Mouse (Mus musculus) stomach, postnatal 0 days (tissue): ENCODE measurements around the gene Psme2b. TPM values are rescaled to one million over a fixed set of nuclear protein-coding genes. Genes with fewer than 3 reads are reported as not detected.
"Not testable (repeated sequence)": the region's sequence is repeated elsewhere in the genome, so short reads cannot be mapped to it uniquely, and the experiment has no call there.

Source experiments
- ATAC-seq: fragments of 200-750 bp; cut with Nextera tagmentation; 2 replicates; pipeline ENCODE4 v1.8.0; 2017; ENCODE audit not compliant: low FRiP score, low TSS enrichment
- DNase-seq: peaks from one replicate; pipeline ENCODE4 v3.0.0-alpha.2; 2016; ENCODE audit warnings: low spot score
- H3K27ac ChIP-seq: fragments of 300-500 bp; sonication (generic); replicated peaks from 2 replicates; pipeline ENCODE4 v1.5.1; 2014; ENCODE audit warnings: mild to moderate bottlenecking, control low read depth
- H3K27me3 ChIP-seq: fragments of 300-500 bp; sonication (generic); 2 replicates; pipeline ENCODE4 v1.6.1; 2014; ENCODE audit warnings: low read length; ENCODE audit not compliant: control insufficient read depth, insufficient read depth
- H3K36me3 ChIP-seq: fragments of 300-500 bp; sonication (generic); 2 replicates; pipeline ENCODE4 v1.6.1; 2014; ENCODE audit warnings: low read length, mixed read lengths; ENCODE audit not compliant: control insufficient read depth, insufficient read depth
- H3K4me1 ChIP-seq: fragments of 300-500 bp; sonication (generic); replicated peaks from 2 replicates; pipeline ENCODE4 v1.6.1; 2014; ENCODE audit warnings: antibody characterized with exemption; ENCODE audit not compliant: control insufficient read depth, insufficient read depth
- H3K4me2 ChIP-seq: fragments of 300-500 bp; sonication (generic); replicated peaks from 2 replicates; pipeline ENCODE4 v1.6.1; 2014; ENCODE audit warnings: low read depth, mild to moderate bottlenecking, control low read depth, moderate library complexity
- H3K4me3 ChIP-seq: fragments of 300-500 bp; sonication (generic); 2 replicates; pipeline ENCODE4 v1.5.1; 2014; ENCODE audit warnings: low read depth, low read length, control low read depth
- H3K9ac ChIP-seq: fragments of 300-500 bp; sonication (generic); 2 replicates; pipeline ENCODE4 v1.6.1; 2014; ENCODE audit warnings: mild to moderate bottlenecking, low read length, control low read depth, mixed read lengths
- H3K9me3 ChIP-seq: fragments of 300-500 bp; sonication (generic); 2 replicates; pipeline ENCODE4 v1.6.1; 2016; ENCODE audit warnings: low read length; ENCODE audit not compliant: control insufficient read depth
- WGBS: fragments of 180-500 bp; shearing (Covaris S2); extraction: QIAGEN DNeasy Blood & Tissue Kit; methylation state at CpG from one replicate; pipeline ENCODE4 v1.1.7; 2014; 5-methylcytosine and 5-hydroxymethylcytosine counted together
- polyA plus RNA-seq: library from polyadenylated mRNA; unstranded; fragments of >200 nt; fragmentation: Nextera tagmentation; extraction: Ambion mirVana; gene quantifications from 2 replicates; pipeline ENCODE4 v1.2.1, GENCODE M21; 2015

Psme2b gene
- polyA plus RNA-seq, 1 experiment from 2014 or later = 4.3 TPM

DNA sequence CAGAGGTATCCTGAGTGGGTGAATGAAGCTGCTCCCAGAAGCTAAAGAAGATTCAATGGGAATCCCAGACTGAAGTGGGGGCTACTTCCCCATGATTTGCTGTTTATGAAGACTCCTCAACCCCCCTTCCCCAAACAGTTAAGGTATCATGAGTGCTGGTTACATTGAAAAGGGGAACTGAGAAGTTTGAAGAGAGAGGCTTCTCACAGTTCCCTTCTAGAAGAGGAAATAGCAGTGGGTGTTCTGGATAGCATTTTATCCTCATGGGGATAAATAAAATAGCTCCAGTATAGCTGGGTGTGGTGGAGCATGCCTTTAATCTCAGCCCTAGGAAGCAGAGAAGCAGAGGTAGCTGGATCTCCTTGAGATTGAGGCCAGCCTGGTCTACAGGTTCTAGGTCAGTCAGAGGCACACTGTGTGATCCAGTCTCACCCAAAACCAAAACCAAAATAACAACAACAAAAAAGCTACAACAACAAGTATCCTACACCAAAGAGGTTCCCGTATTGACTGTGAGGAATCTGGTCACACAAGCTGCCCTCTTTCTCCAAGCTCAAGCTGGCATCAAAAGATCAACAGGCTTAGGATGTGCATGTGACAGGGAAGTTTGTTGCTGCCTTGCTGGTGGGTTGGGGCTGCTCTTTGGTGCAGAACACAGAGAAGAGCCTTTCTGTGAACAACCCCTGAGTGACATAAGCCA lies 32.4 kb upstream of the Psme2b start, which contains the start of gene Olfr56:
Gene Olfr56, plus strand, starts transcription at position 650 of the 700 bp plus-strand sequence.
- not testable (repeated sequence) for H3K4me3 ChIP-seq, ATAC-seq, DNase-seq, H3K4me1 ChIP-seq, H3K9me3 ChIP-seq, H3K4me2 ChIP-seq, H3K27ac ChIP-seq, H3K36me3 ChIP-seq, H3K27me3 ChIP-seq, H3K9ac ChIP-seq
- WGBS = no CpG with 5 or more reads among the region's 1 CpGs

DNA sequence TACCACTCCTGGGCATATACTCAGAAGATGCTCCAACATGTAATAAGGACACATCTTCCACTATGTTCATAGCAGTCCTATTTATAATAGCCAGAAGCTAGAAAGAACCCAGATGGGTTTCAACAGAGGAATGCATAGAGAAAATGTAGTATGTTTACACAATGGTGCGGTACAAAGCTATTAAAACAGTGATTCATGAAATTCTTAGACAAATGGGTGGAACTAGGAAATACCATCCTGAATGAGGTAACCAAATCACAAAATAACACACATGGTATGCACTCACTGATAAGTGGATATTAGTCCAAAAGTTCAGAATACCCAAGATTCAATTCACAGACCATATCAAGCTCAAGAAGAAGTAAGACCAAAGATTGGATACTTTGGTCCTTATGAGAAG lies 28.7 kb upstream of the Psme2b start:
- no CpG with 5 or more reads among the region's 1 CpGs for WGBS
- H3K9ac ChIP-seq, H3K27ac ChIP-seq, ATAC-seq, DNase-seq, H3K27me3 ChIP-seq, H3K4me1 ChIP-seq, H3K4me3 ChIP-seq, H3K9me3 ChIP-seq, H3K36me3 ChIP-seq, H3K4me2 ChIP-seq: not testable (repeated sequence)

DNA sequence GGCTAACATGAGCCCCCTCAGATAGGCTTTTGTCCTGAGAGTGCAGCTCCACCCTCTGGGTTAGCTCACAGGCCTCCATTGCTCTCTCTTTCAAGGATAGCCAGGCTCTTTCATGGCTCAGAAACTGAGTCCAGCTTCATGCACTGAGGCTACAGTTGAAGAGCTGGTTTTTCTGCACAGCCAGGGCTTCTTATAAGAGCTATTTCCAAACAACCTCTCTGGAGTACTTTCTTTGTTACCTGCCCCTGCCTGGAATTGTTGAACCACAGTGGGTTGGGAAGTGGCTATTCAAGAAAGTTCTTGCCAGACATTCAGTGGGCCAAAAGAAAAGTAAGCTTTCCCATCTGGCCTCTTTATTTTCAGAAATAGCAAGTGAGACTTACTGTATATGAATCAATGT lies 6.7 kb downstream of the Psme2b start:
- not testable (repeated sequence) for H3K9me3 ChIP-seq, DNase-seq, H3K9ac ChIP-seq, H3K27ac ChIP-seq, H3K4me3 ChIP-seq, ATAC-seq, H3K4me2 ChIP-seq, H3K27me3 ChIP-seq, H3K36me3 ChIP-seq, H3K4me1 ChIP-seq

DNA sequence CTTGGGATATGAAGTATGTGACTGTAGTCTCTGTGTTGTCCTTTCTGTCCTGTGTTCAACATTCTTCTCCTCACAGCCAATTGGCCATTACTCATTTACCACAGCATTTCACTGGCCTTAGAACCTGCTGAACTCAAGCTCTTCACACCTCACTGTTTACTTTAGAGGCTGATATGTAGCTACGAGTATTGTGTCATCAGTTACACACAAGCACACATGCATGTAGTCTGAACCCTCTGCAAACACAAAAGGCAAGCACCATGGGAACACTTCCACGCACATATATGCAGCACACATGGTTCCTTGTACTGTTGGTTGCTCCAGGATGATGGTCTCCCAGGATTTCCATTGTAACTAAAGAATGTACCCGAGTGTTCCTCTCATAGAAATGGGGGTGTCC lies 10.7 kb downstream of the Psme2b start:
- ATAC-seq = peak; percentile 51; the same call in 1 of the 2 replicates
- no CpG with 5 or more reads among the region's 3 CpGs for WGBS
- DNase-seq = not testable (repeated sequence)

DNA sequence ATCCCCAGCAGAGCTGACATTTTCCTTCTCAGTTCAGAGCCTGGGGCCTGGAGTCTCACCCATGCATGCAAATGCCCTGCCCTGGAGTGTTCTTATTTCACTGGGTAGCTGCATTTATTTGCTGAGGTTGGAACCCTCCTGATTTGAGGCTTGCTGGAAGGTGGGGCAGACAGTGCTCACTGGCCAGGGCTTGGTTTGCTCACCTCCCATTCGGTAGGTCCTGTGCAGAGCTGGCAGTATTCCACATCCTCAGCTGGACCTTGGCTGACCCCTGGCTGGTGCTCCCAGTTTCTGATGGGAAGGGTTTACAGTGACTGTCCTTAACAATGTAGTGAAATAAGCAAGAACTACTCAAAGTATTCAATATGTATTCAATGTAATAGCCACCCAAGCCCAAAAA lies 12.1 kb downstream of the Psme2b start:
- not testable (repeated sequence) for DNase-seq, H3K9ac ChIP-seq, H3K4me1 ChIP-seq, H3K4me2 ChIP-seq, ATAC-seq, H3K27me3 ChIP-seq, H3K27ac ChIP-seq, H3K36me3 ChIP-seq, H3K9me3 ChIP-seq, H3K4me3 ChIP-seq
- no CpG with 5 or more reads among the region's 1 CpGs for WGBS

More for the DNA sequence above, 10.7 kb downstream of the Psme2b start:
- H3K36me3 ChIP-seq, H3K4me3 ChIP-seq, H3K9me3 ChIP-seq, H3K27ac ChIP-seq, H3K9ac ChIP-seq, H3K27me3 ChIP-seq, H3K4me2 ChIP-seq, H3K4me1 ChIP-seq: not testable (repeated sequence)

DNA sequence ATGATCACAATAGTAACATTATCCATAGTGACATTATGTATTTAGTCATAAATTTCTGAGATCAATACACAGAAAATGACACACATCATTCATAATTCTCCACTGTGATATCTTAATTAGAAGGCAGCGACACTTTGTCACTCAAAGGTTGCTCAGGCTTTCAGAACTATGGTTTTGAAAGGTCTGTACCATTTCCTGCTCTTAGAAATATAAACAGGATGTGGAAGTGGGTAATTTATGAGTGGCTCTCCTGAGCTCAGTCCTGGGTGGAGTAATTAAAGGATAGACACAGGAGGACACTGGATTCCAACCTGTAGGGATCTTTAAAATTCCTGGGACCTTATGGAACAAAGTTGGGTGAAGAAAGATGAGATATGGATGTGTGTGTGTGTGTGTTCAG lies 12.6 kb downstream of the Psme2b start:
- ATAC-seq, H3K4me1 ChIP-seq, DNase-seq, H3K9me3 ChIP-seq, H3K4me3 ChIP-seq, H3K4me2 ChIP-seq, H3K36me3 ChIP-seq, H3K27ac ChIP-seq, H3K9ac ChIP-seq, H3K27me3 ChIP-seq: not testable (repeated sequence)
- WGBS = 78% methylated on average over 1 of the region's 1 CpGs

DNA sequence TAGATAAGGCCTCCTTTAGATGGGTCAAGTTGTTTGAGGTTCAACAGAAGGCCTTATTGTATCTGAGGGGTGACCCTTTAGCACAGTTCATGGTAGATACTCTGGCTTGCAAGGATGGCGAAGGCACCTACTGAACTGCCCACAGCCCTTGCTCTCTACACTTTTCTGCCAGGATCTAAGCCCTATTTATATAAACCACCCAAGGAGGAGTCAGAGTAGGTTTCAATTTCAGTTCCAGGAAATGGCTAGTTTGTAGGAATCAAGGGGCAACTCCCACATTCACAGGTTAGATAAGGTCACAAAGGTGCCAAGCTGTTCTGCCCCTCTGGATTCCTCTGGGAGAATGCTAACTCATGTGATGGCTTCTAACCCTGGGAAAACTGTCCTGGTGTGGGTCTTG lies 17.9 kb downstream of the Psme2b start:
- not testable (repeated sequence) for ATAC-seq, H3K27ac ChIP-seq, DNase-seq, H3K4me3 ChIP-seq, H3K36me3 ChIP-seq, H3K4me1 ChIP-seq, H3K27me3 ChIP-seq, H3K4me2 ChIP-seq, H3K9ac ChIP-seq, H3K9me3 ChIP-seq
- WGBS = 80% methylated on average over 1 of the region's 1 CpGs

DNA sequence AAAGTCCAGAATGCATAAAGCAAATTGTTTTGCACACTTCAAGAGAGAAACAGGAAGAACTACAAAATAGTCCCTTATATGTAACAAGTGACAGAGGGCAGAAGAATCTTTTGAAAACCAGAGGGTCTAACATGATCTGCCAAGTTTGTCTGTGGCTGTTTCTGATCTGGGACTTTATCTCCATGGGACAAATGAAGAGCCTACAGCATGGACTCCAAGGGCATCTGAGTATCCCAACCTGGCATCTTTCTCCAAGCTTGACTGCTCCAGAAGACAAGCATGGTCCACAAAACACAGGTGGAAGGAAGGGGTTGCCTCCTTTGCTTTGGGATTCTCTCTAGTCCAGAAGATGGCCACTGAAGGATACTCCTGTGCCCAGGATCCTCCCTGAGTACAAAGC lies 19.6 kb downstream of the Psme2b start:
- not testable (repeated sequence) for DNase-seq, H3K4me1 ChIP-seq, H3K9ac ChIP-seq, H3K27ac ChIP-seq, ATAC-seq, H3K36me3 ChIP-seq, H3K27me3 ChIP-seq, H3K4me3 ChIP-seq, H3K9me3 ChIP-seq, H3K4me2 ChIP-seq

DNA sequence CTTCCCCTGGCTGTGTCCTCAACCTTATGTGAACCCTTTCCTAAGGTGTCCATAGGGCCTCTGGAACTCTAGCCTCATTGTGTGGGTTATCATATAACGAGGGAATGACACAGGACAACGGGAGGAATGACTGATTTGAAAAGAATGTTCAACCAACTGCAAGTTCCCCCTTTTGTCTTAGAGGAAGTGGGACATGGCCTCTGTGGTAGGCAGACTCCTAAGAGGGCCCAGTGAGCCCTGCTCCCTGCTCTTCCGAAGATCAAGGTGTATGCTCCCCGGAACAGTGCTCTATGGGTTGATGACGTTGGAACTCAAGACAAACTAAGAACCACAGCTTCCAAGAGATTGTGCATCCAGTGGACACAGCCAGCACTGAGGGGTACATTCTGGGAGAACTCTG lies 22.2 kb downstream of the Psme2b start:
- not testable (repeated sequence) for H3K9ac ChIP-seq, H3K4me1 ChIP-seq, H3K4me3 ChIP-seq, ATAC-seq, H3K27ac ChIP-seq, H3K36me3 ChIP-seq, H3K4me2 ChIP-seq, H3K9me3 ChIP-seq, DNase-seq, H3K27me3 ChIP-seq
- whole genome bisulfite sequencing = 80% methylated on average over 5 of the region's 5 CpGs
